Mouse (Mus musculus): ENCODE results near the gene Slc17a7.
A peak's percentile ranks its signal among the peaks of the same experiment; 100 is the strongest.

Slc17a7 gene

DNA sequence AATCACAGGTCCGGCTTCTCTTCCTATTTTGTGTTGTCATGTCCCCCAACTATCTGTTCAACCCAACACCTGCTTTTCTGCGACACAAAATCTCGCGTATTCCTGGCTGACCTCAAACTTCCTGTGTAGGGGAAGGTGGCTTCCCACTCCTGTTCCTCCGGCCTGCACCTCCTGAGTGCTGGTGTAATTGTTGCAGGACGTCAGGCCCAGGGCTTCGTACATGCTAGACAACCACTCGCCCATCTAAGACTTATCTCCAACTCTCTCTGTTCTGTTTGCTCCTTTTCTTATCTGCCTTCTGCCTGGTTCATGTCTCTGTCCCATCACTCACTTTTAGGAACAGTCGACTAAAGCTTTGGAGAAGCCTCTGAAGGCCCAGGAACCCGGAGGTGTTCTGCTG, 47.3 kb downstream of the Slc17a7 start:
- no peak for DNase-seq

DNA sequence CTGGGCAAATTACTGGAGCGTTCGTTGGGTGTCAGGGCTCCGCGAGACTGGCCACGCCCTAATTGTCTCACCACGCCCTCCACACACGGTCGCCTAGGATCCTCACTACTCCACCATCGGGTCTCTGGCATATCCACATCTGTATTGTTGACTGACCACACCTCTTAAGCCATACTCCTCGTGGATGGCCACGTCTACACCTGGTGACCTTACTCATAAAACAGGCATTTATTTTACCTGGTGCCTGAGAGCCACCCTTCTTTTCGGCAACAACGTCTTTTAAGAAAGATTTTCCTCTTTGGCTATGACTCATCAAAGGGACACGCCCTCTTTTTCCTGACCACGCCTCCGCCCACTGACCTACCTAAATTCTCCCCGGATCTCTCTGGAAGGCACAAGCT, 48.1 kb downstream of the Slc17a7 start, which contains the start of gene Dkkl1:
Gene Dkkl1, minus strand, starts transcription at position 297 of the 401 bp plus-strand sequence.
- no peak for DNase-seq

DNA sequence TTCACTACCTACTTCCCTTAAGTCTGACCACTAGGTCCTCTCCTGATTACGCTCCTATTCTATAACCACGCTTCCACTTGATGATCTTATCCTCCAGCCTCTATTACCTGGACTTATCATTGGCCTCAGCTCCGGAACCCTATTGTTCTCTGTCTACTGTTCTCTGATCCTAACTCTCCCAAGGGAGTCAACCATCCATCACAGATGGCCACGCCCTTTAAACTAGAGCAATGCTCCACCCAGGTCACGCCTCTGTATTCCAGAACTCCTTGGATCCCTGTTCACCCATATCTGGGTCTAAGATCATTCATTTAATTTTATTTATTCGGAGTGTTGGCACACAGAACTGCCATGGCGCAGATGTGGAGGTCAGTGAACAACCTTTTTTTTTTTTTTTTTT, 48.6 kb downstream of the Slc17a7 start:
- DNase-seq = no peak

DNA sequence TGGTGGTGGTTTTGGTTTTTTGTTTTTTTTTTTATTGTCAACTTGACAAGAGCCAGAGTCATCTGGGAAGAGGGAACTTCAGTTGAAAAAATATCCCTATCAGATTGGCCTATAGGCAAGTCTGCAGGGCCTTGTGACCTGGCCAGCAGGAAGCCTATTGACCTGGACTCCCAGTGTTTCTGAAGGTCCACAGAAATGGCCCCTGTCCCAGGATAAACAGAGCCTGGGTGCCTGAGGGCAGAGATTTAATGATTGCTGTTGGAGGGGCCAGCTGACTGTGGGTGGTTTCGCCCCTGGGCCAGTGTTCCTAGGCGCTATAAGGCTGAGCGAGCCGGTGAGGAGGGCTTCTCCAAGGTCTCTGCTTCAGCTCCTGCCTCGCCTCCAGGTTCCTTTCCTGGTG, 50.0 kb downstream of the Slc17a7 start:
- no peak for DNase-seq

DNA sequence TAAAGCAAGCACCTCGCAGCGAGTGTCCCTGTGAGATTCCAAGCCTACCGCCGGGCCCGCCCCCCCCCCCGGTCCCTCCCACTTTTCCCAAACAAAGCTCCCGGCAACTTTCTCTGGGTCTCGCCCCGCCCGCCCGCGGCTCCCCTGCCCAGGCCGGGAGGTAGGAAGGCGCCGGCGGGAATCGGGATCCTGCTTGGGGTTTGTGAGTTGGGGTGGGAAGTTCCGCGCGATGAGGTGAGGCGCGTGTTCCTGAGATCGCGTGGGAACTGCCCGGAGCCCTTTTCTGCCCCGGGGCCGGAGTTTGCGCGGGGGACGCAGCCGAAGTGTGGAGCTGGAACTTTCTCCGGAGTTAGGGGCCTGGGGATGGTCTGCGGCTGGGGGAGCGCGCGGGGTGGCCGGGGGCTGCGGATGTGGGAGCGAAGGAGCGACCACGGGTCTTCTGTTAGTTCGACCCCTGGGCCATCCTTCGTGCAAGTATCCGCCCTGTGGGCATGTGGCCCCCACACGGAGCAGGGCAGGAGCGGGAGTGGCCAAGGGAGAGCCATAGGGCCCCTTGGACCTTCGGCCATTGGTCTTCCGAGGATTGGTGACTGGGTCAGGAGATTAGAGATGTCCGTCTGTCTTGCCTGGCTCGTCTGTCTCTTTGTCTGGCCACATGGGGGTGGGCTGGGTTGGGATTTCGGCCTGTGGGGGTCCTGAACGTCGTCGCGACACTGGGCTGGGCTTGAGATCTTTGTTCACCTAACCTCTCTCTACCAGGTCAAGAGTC, 52.1 kb downstream of the Slc17a7 start, which contains the start of gene Tead2:
Gene Tead2, plus strand, starts transcription at position 81 of the 769 bp plus-strand sequence.
- no peak for DNase-seq

DNA sequence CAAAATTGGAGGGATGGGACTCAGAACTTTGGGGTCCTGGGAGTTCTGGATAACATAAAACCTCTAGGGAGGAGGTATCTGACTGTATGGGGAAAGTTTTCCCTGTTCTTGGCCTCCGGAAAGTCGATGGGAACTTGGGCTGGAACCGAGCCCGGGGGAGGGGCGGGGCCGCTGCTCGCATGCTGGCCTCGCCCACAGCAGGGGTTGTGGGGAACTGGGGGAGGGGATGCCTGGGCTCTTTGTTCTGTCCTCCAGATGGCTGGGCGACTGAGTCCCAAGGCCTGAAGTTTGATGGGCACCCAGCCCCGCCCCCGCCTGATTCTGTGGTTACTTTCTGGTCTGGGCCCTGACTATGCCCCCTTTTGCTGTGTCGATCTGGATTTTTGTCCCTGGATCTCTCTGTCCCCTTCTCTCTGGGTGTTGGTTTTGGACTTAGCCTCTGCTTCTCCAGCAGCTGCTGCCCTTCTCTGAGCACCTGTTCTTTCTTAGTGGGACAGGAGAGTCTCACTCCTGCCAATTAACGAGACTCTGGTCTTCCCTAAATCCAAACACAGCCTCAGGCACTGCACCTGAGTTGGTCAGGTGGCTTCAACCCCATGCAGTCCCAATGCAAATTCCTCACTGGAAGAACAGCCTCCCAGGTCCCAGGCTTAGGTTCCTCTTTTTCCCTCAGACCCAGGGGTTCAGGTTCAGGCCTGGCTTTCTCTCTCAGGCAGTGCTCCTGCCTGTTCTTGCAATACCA, 52.9 kb downstream of the Slc17a7 start:
- peak; percentile 70 for DNase-seq

DNA sequence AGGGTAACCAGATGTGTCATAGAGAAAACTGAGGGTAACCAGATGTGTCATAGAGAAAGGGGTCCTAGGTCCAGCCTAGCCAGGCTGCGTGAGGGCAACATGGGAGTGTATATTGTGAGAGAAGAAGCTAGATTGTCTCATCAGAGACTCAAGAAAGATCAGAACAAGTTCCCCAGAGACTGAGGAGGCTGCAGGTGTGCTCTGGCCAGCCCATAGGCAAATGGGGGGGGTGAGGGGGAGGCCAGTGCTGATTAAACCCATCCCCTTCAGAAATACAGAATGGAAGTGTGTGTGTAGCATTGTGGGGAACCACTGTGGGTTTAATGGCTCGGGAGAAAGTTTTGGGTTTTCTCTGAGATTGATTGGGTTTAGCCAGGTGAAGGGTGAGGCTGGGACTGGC, 57.9 kb downstream of the Slc17a7 start:
- DNase-seq = no peak

DNA sequence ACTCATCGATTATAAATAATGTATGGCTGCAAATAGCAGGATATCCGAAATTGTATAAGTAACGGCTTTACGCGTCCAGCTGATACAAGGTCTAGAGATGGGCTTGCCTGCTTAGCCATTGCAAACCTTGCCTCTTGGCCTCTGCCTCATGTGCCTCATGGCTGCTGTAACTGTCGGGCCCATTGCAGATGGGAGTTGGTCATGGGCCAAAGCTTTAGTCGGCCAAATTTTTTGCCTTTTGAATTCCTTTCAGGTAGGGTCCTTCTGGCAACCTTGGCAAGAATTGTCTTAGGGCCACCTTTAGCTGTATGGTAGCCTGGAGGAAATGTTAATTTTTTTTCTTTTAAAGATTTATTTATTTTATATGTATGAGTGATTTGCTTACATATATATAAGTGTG, 61.1 kb downstream of the Slc17a7 start:
- DNase-seq = no peak

Data from right cerebral cortex, postnatal 4 days (tissue).